Mouse (Mus musculus): ENCODE data around the gene Myo1b. TPM values are rescaled to one million over a fixed set of nuclear protein-coding genes. Genes with fewer than 3 reads are reported as not detected.

Myo1b gene
- polyA plus RNA-seq, 1 experiment from 2014 or later = 142 TPM

DNA sequence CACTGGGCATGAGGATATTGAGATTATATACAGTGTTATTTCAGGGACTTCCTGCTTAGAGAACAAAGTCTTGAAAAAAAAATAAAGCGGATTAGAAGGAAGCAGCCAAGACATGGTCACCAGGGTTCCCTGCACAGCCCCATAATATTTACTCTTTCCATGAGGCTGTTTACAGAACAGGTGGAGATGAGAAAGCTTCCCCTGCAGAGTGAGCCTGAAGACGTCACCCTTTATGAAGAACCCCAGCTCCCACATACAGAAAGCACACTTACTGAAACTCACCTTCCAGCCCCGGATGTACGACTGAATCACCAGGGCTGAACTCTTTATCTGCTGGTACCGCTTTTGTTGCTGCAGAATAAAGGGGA is 145.4 kb downstream of the Myo1b start:
- peaks cover 95% of the 10 kb centered on the region for H3K36me3 ChIP-seq
- H3K9me3 ChIP-seq = no peaks in the 10 kb centered on the region
- no peak overlapping the region for H3K4me3 ChIP-seq (replicated peaks)
- H3K9ac ChIP-seq (replicated peaks) = no peak overlapping the region
- no peak overlapping the region for H3K4me2 ChIP-seq
- no peaks in the 10 kb centered on the region for H3K27me3 ChIP-seq
- WGBS = 88% methylated on average over 5 of the region's 5 CpGs
- H3K4me1 ChIP-seq (replicated peaks) = no peaks in the 10 kb centered on the region
- ATAC-seq (ENCODE audit: insufficient number of reproducible peaks, insufficient read depth, low FRiP score, low TSS enrichment, low read depth) = no peak
- H3K27ac ChIP-seq = no peak overlapping the region

DNA sequence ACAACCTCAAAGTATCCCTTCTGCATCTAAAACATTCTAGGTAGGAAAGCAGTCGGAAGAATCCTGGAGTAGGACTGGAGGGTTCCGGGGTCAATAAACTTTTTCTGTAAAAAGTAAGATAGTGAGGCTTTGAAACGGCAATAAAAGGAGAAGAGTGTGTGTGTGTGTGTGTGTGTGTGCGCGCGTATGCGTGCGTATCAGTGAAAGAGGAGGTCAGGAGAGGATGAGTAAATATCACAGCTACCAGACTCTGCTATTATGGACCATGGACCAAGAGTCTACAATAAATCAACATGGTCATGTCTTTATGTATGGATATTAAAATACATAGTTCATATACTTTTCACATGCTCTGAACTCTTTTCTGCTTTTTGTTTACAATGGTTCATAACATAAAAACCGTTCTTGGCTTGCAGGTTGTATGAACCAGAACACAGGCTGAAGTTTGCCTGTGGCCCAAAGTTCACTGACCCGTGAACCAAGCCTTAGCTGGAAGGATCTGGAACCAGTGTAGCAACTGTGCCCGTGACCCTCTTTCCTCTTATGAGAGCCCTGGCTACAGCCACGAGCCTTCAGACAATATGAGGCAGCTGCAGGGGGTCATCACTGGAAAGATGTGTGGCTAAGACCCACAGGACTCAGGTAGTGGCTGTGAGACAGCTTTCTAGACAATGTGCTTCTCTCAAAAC is 145.9 kb downstream of the Myo1b start:
- Histone ChIP-seq H3K9ac (replicated peaks) (no peak overlapping the region), H3K27me3 (no peaks in the 10 kb centered on the region), H3K27ac (no peak overlapping the region), H3K4me2 (no peak overlapping the region), H3K36me3 (peaks cover 92% of the 10 kb centered on the region), H3K9me3 (no peaks in the 10 kb centered on the region), H3K4me3 (replicated peaks) (no peak overlapping the region), H3K4me1 (replicated peaks) (no peaks in the 10 kb centered on the region)
- WGBS = 92% methylated on average over 12 of the region's 12 CpGs
- no peak for ATAC-seq (ENCODE audit: insufficient number of reproducible peaks, insufficient read depth, low FRiP score, low TSS enrichment, low read depth)

GRCm38 (mm10) chr1:51766271-51766670 is 149.6 kb downstream of the Myo1b start:
- ATAC-seq (ENCODE audit: insufficient number of reproducible peaks, insufficient read depth, low FRiP score, low TSS enrichment, low read depth) = no peak
- H3K9me3 ChIP-seq = no peaks in the 10 kb centered on the region
- H3K9ac ChIP-seq (replicated peaks) = no peak overlapping the region
- H3K27ac ChIP-seq = no peak overlapping the region
- H3K4me2 ChIP-seq = no peak overlapping the region
- peaks cover 81% of the 10 kb centered on the region for H3K36me3 ChIP-seq
- H3K27me3 ChIP-seq = no peaks in the 10 kb centered on the region
- H3K4me3 ChIP-seq (replicated peaks) = no peak overlapping the region
- WGBS = 95% methylated on average over 4 of the region's 4 CpGs
- H3K4me1 ChIP-seq (replicated peaks) = no peaks in the 10 kb centered on the region

DNA sequence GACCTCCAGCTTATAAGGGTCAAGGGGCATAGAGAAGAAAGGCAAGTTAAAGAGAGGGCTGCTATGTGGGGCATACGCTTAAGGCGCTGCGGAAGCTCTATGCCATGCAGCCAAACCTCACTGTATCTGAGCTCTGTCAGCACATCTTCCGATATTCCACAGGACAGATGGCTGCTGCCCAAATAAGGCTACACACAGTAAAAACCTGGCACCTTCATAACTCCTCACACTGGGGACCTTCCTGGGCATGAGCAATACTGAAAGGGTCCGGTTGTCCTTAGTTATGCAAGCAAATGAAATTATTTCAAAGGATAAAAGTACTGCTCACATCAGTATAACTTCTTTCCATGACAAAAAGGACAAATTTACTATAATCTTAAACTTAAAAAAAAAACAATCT is 150.7 kb downstream of the Myo1b start:
- no peak for ATAC-seq (ENCODE audit: insufficient number of reproducible peaks, insufficient read depth, low FRiP score, low TSS enrichment, low read depth)
- H3K27me3 ChIP-seq = no peaks in the 10 kb centered on the region
- no peaks in the 10 kb centered on the region for H3K9me3 ChIP-seq
- WGBS = 95% methylated on average over 5 of the region's 5 CpGs
- no peak overlapping the region for H3K4me3 ChIP-seq (replicated peaks)
- H3K4me1 ChIP-seq (replicated peaks) = no peaks in the 10 kb centered on the region
- H3K36me3 ChIP-seq = peaks cover 81% of the 10 kb centered on the region
- no peak overlapping the region for H3K27ac ChIP-seq
- H3K9ac ChIP-seq (replicated peaks) = no peak overlapping the region
- no peak overlapping the region for H3K4me2 ChIP-seq

DNA sequence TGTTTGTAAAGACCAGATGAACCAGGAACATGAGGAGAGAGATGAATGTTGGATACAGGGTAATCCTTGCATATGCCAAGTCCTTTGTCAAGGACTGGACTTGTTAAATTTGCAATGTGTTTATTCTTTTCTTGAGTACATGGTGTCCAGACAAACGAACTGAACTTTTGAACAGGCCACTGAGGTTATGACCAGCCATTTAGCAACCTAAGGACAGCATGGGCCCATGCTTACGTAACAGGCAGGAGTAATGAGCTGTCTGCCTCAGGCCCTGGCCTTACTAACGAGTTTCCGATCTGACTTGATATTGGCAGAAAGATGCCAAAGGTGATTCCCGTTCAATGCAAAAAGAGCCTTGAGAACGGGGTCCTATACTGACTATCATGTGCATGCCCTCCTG is 156.2 kb downstream of the Myo1b start:
- Histone ChIP-seq H3K4me3 (replicated peaks) (no peak overlapping the region), H3K36me3 (peaks cover 88% of the 10 kb centered on the region), H3K9me3 (no peaks in the 10 kb centered on the region), H3K4me1 (replicated peaks) (no peaks in the 10 kb centered on the region), H3K4me2 (no peak overlapping the region), H3K27ac (no peak overlapping the region), H3K9ac (replicated peaks) (no peak overlapping the region), H3K27me3 (no peaks in the 10 kb centered on the region)
- ATAC-seq (ENCODE audit: insufficient number of reproducible peaks, insufficient read depth, low FRiP score, low TSS enrichment, low read depth) = no peak
- WGBS = 54% methylated on average over 6 of the region's 6 CpGs

DNA sequence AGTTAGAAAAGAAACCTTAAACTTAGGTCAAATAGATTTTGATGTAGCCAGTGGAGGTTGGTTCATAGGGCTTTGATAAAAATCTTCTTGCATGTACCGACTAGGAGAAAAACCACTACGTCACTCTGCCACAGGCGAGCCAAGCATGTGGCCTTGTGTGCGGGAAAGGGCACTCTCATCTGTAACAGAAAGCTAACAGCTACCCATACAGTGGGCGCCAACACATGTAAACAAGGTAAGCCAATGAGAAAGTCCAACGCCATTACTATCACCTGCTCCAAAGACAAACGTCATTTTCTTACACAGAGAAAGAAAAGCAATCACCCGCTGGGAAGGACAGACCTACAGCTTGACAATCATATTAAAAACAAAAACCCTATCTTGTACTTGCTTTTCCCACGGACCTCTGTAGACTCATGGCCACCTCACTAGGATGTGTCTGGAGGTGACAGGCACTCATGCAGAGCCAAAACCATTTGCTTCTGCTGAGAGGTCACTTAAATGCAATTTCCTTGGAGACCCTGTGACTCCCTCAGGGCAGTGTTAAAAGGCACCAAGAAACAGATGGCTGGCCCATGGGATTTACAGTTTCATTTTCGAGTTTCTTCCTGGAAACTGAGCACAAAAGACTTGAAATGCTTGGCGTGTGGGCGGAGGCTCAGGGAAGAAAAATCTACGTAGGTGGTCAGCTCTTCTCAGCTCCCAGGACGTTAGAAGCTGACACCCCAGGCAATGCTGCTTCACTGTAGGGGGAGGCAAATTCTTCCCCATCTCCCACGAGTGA is 157.4 kb downstream of the Myo1b start:
- no peak overlapping the region for H3K9ac ChIP-seq (replicated peaks)
- no peak overlapping the region for H3K4me2 ChIP-seq
- no peaks in the 10 kb centered on the region for H3K9me3 ChIP-seq
- peaks cover 98% of the 10 kb centered on the region for H3K36me3 ChIP-seq
- H3K27ac ChIP-seq = no peak overlapping the region
- H3K4me1 ChIP-seq (replicated peaks) = no peaks in the 10 kb centered on the region
- ATAC-seq (ENCODE audit: insufficient number of reproducible peaks, insufficient read depth, low FRiP score, low TSS enrichment, low read depth) = no peak
- no peaks in the 10 kb centered on the region for H3K27me3 ChIP-seq
- 54% methylated on average over 15 of the region's 15 CpGs for WGBS
- no peak overlapping the region for H3K4me3 ChIP-seq (replicated peaks)

DNA sequence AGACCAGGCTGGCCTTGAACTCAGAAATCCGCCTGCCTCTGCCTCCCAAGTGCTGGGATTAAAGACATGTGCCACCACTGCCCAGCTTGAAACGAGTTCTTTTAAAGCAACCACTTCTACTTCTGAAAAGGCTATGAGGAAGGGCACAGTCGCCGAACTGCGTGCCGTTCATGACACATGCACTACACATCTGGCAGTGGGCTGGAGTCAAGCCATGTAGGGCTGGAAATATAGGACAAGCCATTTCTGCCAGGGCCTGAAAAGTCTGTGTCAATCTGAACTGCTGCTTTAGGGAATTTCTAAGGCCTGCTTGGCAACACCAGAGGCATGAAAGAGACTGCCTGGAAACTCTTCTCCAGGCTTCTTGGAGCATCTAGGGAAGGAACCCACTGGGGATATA is 162.2 kb downstream of the Myo1b start:
- no peak overlapping the region for H3K9ac ChIP-seq (replicated peaks)
- 85% methylated on average over 6 of the region's 6 CpGs for WGBS

GRCm38 (mm10) chr1:51751006-51751405 is 164.9 kb downstream of the Myo1b start:
- no peaks in the 10 kb centered on the region for H3K4me1 ChIP-seq (replicated peaks)

More for the DNA sequence above, 162.2 kb downstream of the Myo1b start:
- no peak for ATAC-seq (ENCODE audit: insufficient number of reproducible peaks, insufficient read depth, low FRiP score, low TSS enrichment, low read depth)
- H3K4me2 ChIP-seq = no peak overlapping the region
- no peak overlapping the region for H3K4me3 ChIP-seq (replicated peaks)
- no peak overlapping the region for H3K27ac ChIP-seq
- no peaks in the 10 kb centered on the region for H3K9me3 ChIP-seq
- peaks cover 86% of the 10 kb centered on the region for H3K36me3 ChIP-seq
- H3K27me3 ChIP-seq = no peaks in the 10 kb centered on the region
- H3K4me1 ChIP-seq (replicated peaks) = no peaks in the 10 kb centered on the region

DNA sequence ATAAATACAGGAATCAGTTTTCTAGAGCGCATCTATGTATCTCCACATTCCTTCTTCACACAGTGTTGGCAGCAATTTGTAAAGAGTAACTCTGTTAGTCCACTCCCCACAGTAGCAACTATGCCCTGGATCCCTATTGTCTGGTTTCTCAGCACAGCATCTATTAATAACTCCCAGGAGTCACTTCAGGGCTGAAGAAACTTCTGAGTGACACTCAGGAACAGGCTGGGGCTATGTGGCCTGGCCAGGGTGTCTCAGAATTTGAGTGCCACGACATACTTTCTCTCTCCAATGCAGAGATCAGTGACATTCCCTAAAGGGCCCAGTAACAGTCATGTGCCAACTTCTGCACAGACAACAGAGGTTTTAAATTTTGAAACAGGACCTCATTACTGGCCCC is 167.6 kb downstream of the Myo1b start:
- no peaks in the 10 kb centered on the region for H3K4me1 ChIP-seq (replicated peaks)
- 87% methylated on average over 2 of the region's 2 CpGs for WGBS
- no peak for ATAC-seq (ENCODE audit: insufficient number of reproducible peaks, insufficient read depth, low FRiP score, low TSS enrichment, low read depth)
- H3K9ac ChIP-seq (replicated peaks) = no peak overlapping the region
- peaks cover 68% of the 10 kb centered on the region for H3K36me3 ChIP-seq
- H3K9me3 ChIP-seq = no peaks in the 10 kb centered on the region
- H3K4me2 ChIP-seq = no peak overlapping the region
- H3K27me3 ChIP-seq = no peaks in the 10 kb centered on the region
- H3K4me3 ChIP-seq (replicated peaks) = no peak overlapping the region
- H3K27ac ChIP-seq = no peak overlapping the region

More at GRCm38 (mm10) chr1:51751006-51751405, 164.9 kb downstream of the Myo1b start:
- Histone ChIP-seq H3K9ac (replicated peaks) (no peak overlapping the region), H3K27ac (no peak overlapping the region), H3K36me3 (peaks cover 78% of the 10 kb centered on the region), H3K4me3 (replicated peaks) (no peak overlapping the region), H3K9me3 (no peaks in the 10 kb centered on the region), H3K27me3 (no peaks in the 10 kb centered on the region), H3K4me2 (no peak overlapping the region)
- 83% methylated on average over 10 of the region's 10 CpGs for whole genome bisulfite sequencing
- no peak for ATAC-seq (ENCODE audit: insufficient number of reproducible peaks, insufficient read depth, low FRiP score, low TSS enrichment, low read depth)

DNA sequence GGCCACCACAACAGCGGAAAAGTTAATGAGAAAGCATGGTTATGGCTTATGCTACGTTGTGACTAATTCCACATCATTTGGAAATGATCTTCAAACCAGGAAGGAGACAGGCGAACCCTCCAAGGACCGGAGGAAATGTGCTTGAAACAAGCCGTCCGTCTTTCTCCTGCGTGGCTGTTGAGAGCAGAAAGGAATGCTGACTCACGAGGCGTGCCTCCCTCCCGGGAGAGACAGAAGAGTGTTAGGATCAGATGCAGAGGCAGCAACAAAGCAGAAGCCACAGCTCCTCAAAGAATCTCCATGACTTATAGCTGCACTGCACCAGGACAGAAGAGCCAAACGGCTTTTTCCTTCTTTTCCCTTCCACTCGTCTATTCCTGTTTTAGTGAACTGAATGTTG is 168.4 kb downstream of the Myo1b start:
- Histone ChIP-seq H3K9ac (replicated peaks) (no peak overlapping the region), H3K36me3 (peaks cover 65% of the 10 kb centered on the region), H3K4me2 (no peak overlapping the region), H3K27me3 (no peaks in the 10 kb centered on the region), H3K27ac (no peak overlapping the region), H3K4me1 (replicated peaks) (no peaks in the 10 kb centered on the region), H3K9me3 (no peaks in the 10 kb centered on the region), H3K4me3 (replicated peaks) (no peak overlapping the region)
- WGBS = 36% methylated on average over 12 of the region's 12 CpGs
- no peak for ATAC-seq (ENCODE audit: insufficient number of reproducible peaks, insufficient read depth, low FRiP score, low TSS enrichment, low read depth)

DNA sequence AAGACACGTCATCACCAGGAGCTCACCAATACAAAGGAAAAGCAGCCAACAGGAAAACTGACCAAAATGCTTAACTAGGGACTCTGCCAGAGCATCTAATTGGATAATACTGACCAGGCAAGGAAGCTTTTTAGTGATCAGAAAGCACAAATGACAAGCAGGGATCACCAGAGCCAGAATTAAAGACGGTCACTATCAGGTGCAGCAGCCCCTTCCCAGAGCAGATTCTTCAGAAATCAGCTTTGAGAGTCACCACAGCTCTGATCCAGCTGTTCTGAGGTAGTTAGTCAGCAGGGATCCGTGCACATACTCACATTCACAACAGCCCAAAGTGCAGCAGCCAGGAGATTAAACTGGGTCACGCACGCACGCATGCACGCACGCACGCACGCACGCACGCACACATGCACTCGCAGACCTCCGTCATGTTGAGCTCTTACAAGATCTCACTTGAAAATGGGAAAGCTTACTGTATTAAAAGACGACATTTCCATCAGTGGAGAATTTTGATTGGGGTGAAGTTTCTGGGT is 169.1 kb downstream of the Myo1b start:
- no peak overlapping the region for H3K9ac ChIP-seq (replicated peaks)
- H3K4me1 ChIP-seq (replicated peaks) = no peaks in the 10 kb centered on the region
- H3K4me2 ChIP-seq = no peak overlapping the region
- no peak for ATAC-seq (ENCODE audit: insufficient number of reproducible peaks, insufficient read depth, low FRiP score, low TSS enrichment, low read depth)
- no peak overlapping the region for H3K4me3 ChIP-seq (replicated peaks)
- WGBS = 92% methylated on average over 15 of the region's 15 CpGs
- H3K9me3 ChIP-seq = no peaks in the 10 kb centered on the region
- no peak overlapping the region for H3K27ac ChIP-seq
- H3K27me3 ChIP-seq = no peaks in the 10 kb centered on the region
- peaks cover 58% of the 10 kb centered on the region for H3K36me3 ChIP-seq
